Mouse (Mus musculus): ENCODE results near the gene Cttnbp2nl. TPM values are rescaled to one million over a fixed set of nuclear protein-coding genes. Genes with fewer than 3 reads are reported as not detected.

Cttnbp2nl gene
- polyA plus RNA-seq, 1 experiment from 2014 or later, result 32.9 TPM

DNA sequence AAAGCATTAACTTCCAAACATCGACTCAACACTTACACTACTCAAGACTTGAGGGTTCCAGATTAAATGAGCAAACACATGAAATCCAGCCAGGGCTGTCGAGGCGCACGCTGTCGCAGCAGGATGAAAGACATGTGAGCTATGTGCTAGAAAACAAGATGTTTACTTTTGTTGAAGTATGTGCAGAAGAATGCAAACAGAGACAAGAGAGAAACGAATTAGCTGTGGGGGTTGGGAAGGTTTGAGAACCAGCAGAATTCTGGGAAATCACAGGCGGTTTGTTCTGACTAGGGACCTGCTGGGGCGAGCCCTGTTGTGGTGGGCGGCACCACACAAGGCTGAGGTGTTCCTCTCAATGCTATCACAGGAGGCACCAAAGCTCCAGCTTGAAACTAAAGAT is 44.9 kb downstream of the Cttnbp2nl start:
- H3K36me3 ChIP-seq, result peaks cover 68% of the 10 kb centered on the region
- H3K4me3 ChIP-seq, result no peak overlapping the region
- H3K27ac ChIP-seq, result peak overlapping the region; percentile 22
- ATAC-seq (ENCODE audit: borderline replicate concordance, extremely low read depth, low FRiP score, low TSS enrichment), result peak; percentile 40; the same call in 1 of the 2 replicates
- H3K27me3 ChIP-seq, result no peaks in the 10 kb centered on the region
- peaks cover 33% of the 10 kb centered on the region for H3K4me1 ChIP-seq
- no peak overlapping the region for H3K4me2 ChIP-seq
- no peaks in the 10 kb centered on the region for H3K9me3 ChIP-seq
- 51% methylated on average over 9 of the region's 9 CpGs for WGBS
- no peak overlapping the region for H3K9ac ChIP-seq

DNA sequence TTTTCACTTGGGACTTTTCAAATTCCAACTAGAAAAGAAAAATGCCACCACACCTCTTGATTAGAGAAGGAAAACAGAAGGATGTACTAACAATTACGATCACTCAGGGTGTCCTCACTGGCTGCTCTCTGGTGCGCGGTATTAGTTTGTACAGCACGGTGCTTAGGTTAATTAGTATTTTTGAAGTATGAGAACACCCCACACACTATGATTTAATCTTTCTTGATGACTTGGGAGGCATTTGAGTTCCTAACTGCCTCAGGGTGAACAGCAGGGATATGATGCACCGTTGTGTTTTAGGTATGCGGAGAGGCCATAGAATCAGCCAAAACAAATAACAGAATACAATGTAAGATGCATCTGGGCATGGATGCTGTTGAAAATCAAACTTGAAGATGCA is 46.8 kb downstream of the Cttnbp2nl start:
- Histone ChIP-seq H3K9ac (no peak overlapping the region), H3K27me3 (no peaks in the 10 kb centered on the region), H3K4me2 (no peak overlapping the region), H3K4me1 (peaks cover 38% of the 10 kb centered on the region), H3K4me3 (no peak overlapping the region), H3K27ac (no peak overlapping the region), H3K9me3 (no peaks in the 10 kb centered on the region), H3K36me3 (peaks cover 74% of the 10 kb centered on the region)
- 91% methylated on average over 6 of the region's 6 CpGs for WGBS
- no peak for ATAC-seq (ENCODE audit: borderline replicate concordance, extremely low read depth, low FRiP score, low TSS enrichment)

DNA sequence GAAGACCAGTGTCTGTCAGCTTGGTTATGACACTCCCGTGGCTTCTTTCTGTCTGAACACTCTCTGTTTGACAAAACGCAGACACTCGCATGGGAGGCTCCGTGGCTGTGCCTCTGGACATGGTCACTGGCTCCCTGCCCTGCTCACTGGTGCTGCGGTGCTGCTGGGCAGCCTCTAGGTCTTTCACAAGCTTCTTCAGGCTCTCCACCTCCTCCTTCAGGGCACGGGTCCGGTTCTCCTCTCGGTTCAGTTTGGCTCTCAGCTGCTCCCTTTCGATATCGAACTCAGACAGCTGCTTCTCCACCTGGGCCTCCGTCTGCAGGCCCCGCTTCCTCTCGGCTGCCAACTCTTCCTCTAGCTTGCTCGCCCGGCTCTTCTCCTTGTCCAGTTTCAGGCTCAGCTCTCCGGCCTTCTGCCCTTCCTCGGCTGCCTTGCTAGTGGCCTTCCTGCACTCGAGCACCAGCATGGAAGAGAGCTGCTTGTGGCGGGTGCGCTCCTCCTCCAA is 47.3 kb downstream of the Cttnbp2nl start:
- Histone ChIP-seq H3K27me3 (no peaks in the 10 kb centered on the region), H3K4me1 (peaks cover 43% of the 10 kb centered on the region), H3K4me3 (no peak overlapping the region), H3K9ac (no peak overlapping the region), H3K36me3 (peaks cover 69% of the 10 kb centered on the region), H3K4me2 (no peak overlapping the region), H3K9me3 (no peaks in the 10 kb centered on the region), H3K27ac (no peak overlapping the region)
- WGBS, result 79% methylated on average over 20 of the region's 20 CpGs
- no peak for ATAC-seq (ENCODE audit: borderline replicate concordance, extremely low read depth, low FRiP score, low TSS enrichment)

DNA sequence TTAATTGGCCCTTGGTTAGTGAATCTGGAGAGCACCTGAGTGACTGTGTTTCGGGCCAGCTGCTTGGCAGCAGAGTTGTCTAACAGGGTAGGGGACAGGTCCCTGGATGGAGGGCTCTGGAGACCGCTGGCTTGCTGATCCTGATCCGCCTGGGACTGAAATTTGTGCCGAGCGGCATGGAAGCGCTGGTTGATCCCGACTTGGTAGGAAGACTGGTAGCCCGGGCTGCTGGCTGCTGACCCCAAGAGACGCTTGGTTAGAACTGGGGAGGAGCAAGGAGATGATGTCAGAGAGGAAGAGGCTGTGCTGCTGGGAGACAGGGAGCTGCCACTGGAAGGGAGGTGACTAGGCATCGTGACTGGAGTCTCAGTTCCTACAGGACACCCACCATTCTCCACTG is 47.9 kb downstream of the Cttnbp2nl start:
- Histone ChIP-seq H3K27ac (peak overlapping the region; percentile 67; the same call in 1 of the 2 replicates), H3K4me1 (peaks cover 45% of the 10 kb centered on the region), H3K9ac (no peak overlapping the region), H3K9me3 (no peaks in the 10 kb centered on the region), H3K4me3 (no peak overlapping the region), H3K4me2 (no peak overlapping the region), H3K36me3 (peaks cover 63% of the 10 kb centered on the region), H3K27me3 (no peaks in the 10 kb centered on the region)
- 83% methylated on average over 10 of the region's 10 CpGs for WGBS
- ATAC-seq (ENCODE audit: borderline replicate concordance, extremely low read depth, low FRiP score, low TSS enrichment), result no peak

DNA sequence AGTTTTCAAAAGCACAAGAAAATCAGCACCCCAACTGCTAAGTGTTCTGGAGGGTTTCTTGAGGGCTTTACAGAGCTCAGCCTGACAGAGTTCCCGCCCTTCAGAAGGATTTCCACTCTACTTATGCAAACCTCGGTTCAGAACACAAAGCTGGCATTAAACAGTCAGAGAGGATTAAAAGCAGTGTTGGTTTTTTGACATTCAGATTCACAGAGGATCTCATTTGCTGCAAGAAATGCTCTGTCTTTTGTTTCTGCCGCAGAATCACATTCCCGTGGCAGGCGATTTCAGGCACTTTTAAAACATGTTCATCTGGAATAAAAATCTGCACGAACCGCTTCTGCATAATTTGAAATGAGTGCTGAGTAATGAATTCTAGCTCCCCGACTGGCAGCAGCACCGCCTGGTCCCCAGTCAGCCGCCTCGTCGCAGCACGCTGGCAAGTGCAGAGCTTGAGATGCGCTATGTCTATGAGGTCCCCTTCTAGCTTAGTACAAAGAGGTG is 48.9 kb downstream of the Cttnbp2nl start:
- no peak for ATAC-seq (ENCODE audit: borderline replicate concordance, extremely low read depth, low FRiP score, low TSS enrichment)
- H3K9me3 ChIP-seq, result no peaks in the 10 kb centered on the region
- H3K27me3 ChIP-seq, result no peaks in the 10 kb centered on the region
- H3K36me3 ChIP-seq, result peaks cover 54% of the 10 kb centered on the region
- H3K27ac ChIP-seq, result peak overlapping the region; percentile 67
- WGBS, result 60% methylated on average over 14 of the region's 14 CpGs
- peaks cover 46% of the 10 kb centered on the region for H3K4me1 ChIP-seq
- H3K9ac ChIP-seq, result no peak overlapping the region
- no peak overlapping the region for H3K4me2 ChIP-seq
- H3K4me3 ChIP-seq, result no peak overlapping the region

DNA sequence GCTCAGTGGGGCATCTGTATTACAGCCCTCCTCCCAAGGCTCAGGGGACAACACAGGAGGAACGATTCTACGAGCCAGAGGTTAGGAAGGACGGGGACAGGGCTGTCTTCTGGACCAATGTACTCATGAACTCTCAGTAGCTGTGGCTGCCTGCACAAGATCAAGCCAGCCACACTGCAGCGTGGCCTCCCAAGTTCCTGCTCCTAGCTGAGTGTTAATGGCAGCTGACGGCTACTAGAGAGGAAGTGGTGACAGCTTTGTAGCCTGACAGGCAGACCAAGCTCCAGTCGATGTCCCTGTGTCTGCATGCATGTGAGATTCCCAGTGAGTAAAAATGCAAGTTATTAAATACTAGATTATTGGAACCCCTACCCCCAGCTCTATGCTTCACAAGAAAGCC is 51.6 kb downstream of the Cttnbp2nl start:
- no peaks in the 10 kb centered on the region for H3K9me3 ChIP-seq
- no peak overlapping the region for H3K4me3 ChIP-seq
- 22% methylated on average over 6 of the region's 6 CpGs for WGBS
- H3K4me2 ChIP-seq, result no peak overlapping the region
- peaks cover 62% of the 10 kb centered on the region for H3K4me1 ChIP-seq
- peaks cover 38% of the 10 kb centered on the region for H3K36me3 ChIP-seq
- H3K27me3 ChIP-seq, result no peaks in the 10 kb centered on the region
- no peak for ATAC-seq (ENCODE audit: borderline replicate concordance, extremely low read depth, low FRiP score, low TSS enrichment)
- no peak overlapping the region for H3K9ac ChIP-seq
- H3K27ac ChIP-seq, result peak overlapping the region; percentile 56

DNA sequence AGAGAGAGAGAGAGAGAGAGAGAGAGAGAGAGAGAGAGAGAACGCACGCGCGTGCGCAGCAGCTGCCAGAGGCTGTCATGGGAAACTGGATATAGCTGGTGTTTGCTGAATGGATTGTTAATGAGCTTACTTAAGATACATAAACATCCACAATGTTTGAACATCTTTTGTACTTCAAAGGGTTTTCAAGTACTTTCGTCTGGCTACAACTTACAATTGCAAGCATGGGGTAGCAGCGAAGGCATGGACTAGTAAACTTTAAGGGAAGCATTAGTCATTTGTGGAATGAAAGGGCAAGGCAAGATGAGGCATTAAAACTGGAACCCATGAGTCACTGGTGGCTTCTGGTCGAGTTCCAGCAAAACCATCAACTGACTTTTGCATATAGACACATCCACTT is 52.4 kb downstream of the Cttnbp2nl start:
- Histone ChIP-seq H3K36me3 (peaks cover 31% of the 10 kb centered on the region), H3K9ac (no peak overlapping the region), H3K4me3 (no peak overlapping the region), H3K27me3 (no peaks in the 10 kb centered on the region), H3K9me3 (no peaks in the 10 kb centered on the region), H3K27ac (peak overlapping the region; percentile 56), H3K4me2 (no peak overlapping the region), H3K4me1 (peaks cover 66% of the 10 kb centered on the region)
- WGBS, result 16% methylated on average over 8 of the region's 8 CpGs
- no peak; the same call in 1 of the 2 replicates for ATAC-seq (ENCODE audit: borderline replicate concordance, extremely low read depth, low FRiP score, low TSS enrichment)

DNA sequence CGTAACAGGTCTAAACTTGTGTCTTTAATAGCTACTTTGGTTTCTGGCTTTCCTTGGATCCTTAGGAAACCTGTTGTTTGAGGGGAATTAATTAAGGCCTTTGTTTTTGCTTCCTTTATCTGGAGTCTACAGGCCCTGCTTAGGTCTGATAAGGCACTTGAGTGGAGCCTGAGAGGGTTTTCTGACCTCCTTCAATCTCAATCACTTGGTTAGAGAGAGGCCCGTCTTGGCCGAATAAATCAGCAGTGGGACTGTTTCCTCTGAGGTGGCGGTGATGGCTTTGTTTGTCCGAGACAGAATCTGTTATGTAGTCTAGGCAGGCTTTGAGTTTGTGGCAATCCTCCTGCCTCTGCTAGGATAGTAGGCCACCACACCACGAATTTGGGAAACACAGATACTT is 55.4 kb downstream of the Cttnbp2nl start:
- Histone ChIP-seq H3K9me3 (no peaks in the 10 kb centered on the region), H3K27ac (peak overlapping the region; percentile 54), H3K9ac (no peak overlapping the region), H3K27me3 (no peaks in the 10 kb centered on the region), H3K4me1 (peaks cover 68% of the 10 kb centered on the region), H3K36me3 (0 out of 2 replicates have a peak, but pooled peaks cover 2% of the 10 kb centered on the region), H3K4me3 (no peak overlapping the region), H3K4me2 (peak overlapping the region; percentile 15; the same call in 1 of the 2 replicates)
- 19% methylated on average over 6 of the region's 6 CpGs for WGBS
- ATAC-seq (ENCODE audit: borderline replicate concordance, extremely low read depth, low FRiP score, low TSS enrichment), result no peak

DNA sequence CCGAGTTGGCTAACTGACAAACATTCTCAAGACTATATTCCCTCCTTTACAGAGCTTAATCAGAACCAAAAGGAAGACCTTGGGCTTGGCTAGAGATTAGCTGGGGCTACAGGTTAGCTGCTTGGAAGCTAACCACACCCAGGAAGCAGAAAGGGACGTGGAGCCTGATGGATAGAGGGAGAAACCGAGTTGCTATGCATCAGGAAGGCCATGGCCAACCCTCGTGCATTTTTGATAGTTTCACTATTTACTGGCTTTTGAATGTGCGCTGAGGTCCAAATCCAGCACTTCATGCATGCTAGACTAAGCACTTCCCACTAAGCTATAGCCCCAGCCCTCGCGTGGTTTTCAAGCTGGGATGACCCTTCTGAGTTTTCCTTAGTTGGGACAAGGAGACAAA is 57.2 kb downstream of the Cttnbp2nl start:
- Histone ChIP-seq H3K4me1 (peaks cover 59% of the 10 kb centered on the region), H3K9me3 (no peaks in the 10 kb centered on the region), H3K4me3 (no peak overlapping the region), H3K27me3 (no peaks in the 10 kb centered on the region), H3K36me3 (no peaks in the 10 kb centered on the region), H3K27ac (no peak overlapping the region), H3K4me2 (no peak overlapping the region), H3K9ac (no peak overlapping the region)
- no peak for ATAC-seq (ENCODE audit: borderline replicate concordance, extremely low read depth, low FRiP score, low TSS enrichment)
- 72% methylated on average over 7 of the region's 7 CpGs for WGBS

DNA sequence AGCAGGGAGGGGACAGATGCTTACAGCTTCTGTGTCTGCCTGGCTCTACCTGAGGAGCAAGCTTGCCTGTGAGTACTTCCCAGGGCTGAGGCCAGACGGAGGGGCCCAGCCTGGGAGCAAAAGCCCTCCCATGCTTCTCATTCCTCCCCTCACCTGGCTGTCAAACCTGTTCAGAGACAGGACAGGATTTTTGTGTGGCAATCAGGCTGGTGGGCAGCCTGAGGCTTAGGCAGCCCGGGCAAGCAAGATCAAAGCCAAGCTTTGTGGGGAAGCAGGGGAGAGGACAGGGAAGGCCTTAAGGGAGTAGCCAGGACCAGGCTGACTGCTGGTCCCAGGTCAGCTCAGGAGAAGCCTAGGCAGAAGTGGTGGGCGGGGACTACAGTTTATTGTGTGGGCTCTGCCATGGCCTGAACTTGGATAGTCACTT is 58.5 kb downstream of the Cttnbp2nl start:
- no peaks in the 10 kb centered on the region for H3K9me3 ChIP-seq
- WGBS, result 51% methylated on average over 3 of the region's 3 CpGs
- H3K4me3 ChIP-seq, result no peak overlapping the region
- no peaks in the 10 kb centered on the region for H3K27me3 ChIP-seq
- peak; percentile 36 for ATAC-seq (ENCODE audit: borderline replicate concordance, extremely low read depth, low FRiP score, low TSS enrichment)
- peaks cover 56% of the 10 kb centered on the region for H3K4me1 ChIP-seq
- H3K9ac ChIP-seq, result no peak overlapping the region
- H3K27ac ChIP-seq, result peak overlapping the region; percentile 85
- H3K36me3 ChIP-seq, result no peaks in the 10 kb centered on the region
- H3K4me2 ChIP-seq, result no peak overlapping the region; the same call in 1 of the 2 replicates

DNA sequence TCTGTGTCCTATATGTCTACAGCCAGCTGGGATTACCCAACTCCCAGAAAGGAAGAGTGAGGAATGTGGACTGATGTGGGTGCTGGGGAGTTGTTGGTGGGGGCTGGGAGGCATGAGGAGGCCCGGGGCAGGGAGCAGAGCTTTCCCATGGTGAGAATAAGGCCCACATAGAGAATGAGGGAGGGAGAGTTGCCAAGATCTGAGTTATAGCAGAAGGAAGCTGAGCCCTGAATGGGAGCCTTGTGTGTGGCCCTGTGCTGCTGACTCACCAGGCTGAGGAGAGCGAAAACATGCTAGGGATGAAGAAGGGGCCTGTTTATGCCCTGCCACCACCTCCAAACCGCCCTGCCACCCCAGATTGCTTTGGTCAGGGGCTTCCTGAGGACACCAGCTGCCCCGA is 59.1 kb downstream of the Cttnbp2nl start:
- H3K9me3 ChIP-seq, result no peaks in the 10 kb centered on the region
- no peak overlapping the region; the same call in 1 of the 2 replicates for H3K4me2 ChIP-seq
- ATAC-seq (ENCODE audit: borderline replicate concordance, extremely low read depth, low FRiP score, low TSS enrichment), result peak; percentile 71
- H3K27me3 ChIP-seq, result no peaks in the 10 kb centered on the region
- 20% methylated on average over 4 of the region's 4 CpGs for WGBS
- no peaks in the 10 kb centered on the region for H3K36me3 ChIP-seq
- H3K4me3 ChIP-seq, result no peak overlapping the region
- H3K4me1 ChIP-seq, result peaks cover 53% of the 10 kb centered on the region
- H3K27ac ChIP-seq, result peak overlapping the region; percentile 85
- no peak overlapping the region for H3K9ac ChIP-seq

DNA sequence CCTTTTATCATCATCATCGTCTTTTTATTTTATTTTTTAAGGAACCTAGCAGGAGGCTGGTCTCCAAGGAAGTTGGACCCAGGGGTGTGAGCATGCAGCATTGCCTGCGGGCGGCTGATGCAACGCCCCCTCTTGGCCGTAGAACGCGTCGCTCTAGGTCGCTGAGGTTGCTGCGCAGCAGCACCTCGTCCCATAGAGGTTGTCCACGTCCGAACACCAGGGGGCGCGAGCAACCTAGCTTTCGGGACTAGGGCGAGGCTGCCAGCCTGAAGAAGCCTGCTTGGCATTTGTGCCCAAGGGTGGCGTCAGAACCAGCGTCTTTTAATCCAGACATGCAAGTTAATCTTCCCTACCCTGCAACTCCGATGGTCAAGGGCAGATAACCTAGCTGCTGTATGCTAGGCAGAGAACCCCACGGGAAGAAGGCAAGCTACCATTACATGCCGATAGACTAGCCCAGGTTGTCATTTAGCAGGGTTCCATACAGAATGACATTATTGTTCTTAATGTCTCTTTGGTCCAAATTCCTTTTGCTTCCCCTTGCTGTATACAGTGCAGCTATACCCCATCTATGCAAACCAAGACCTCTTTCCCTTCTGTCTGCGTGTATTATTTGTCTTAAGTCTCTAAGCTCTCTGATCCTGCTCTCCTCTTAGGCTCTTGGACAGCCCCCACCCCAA is 60.1 kb downstream of the Cttnbp2nl start:
- no peaks in the 10 kb centered on the region for H3K9me3 ChIP-seq
- 0 out of 2 replicates have a peak overlapping the region, but pooled peaks have one; percentile 85 for H3K27ac ChIP-seq
- H3K9ac ChIP-seq, result no peak overlapping the region
- H3K27me3 ChIP-seq, result no peaks in the 10 kb centered on the region
- H3K4me3 ChIP-seq, result no peak overlapping the region
- H3K4me1 ChIP-seq, result peaks cover 44% of the 10 kb centered on the region
- peak; percentile 50; the same call in 1 of the 2 replicates for ATAC-seq (ENCODE audit: borderline replicate concordance, extremely low read depth, low FRiP score, low TSS enrichment)
- no peaks in the 10 kb centered on the region for H3K36me3 ChIP-seq
- peak overlapping the region; percentile 39 for H3K4me2 ChIP-seq
- WGBS, result 10% methylated on average over 23 of the region's 23 CpGs

All from lung, embryonic 15.5 days (tissue).